Mouse (Mus musculus): ENCODE results near the gene Gpsm1. TPM values are rescaled to one million over a fixed set of nuclear protein-coding genes. Genes with fewer than 3 reads are reported as not detected.

Gpsm1 gene
- polyA plus RNA-seq, 1 experiment from 2014 or later = 33.0 TPM

- Histone ChIP-seq H3K9ac (replicated peaks; ENCODE audit: low read depth) (peak overlapping the region; percentile 74), H3K4me3 (ENCODE audit: low read depth, low read length) (peak overlapping the region; percentile 99), H3K4me2 (replicated peaks; ENCODE audit: low read depth, low read length) (peak overlapping the region; percentile 96), H3K27me3 (replicated peaks; ENCODE audit: insufficient read depth, low read length) (no peaks in the 10 kb centered on the region), H3K36me3 (ENCODE audit: insufficient read depth, low read length) (peaks cover 36% of the 10 kb centered on the region), H3K27ac (ENCODE audit: low read length) (peak overlapping the region; percentile 74), H3K4me1 (ENCODE audit: insufficient read depth, low read depth, low read length) (peaks cover 5% of the 10 kb centered on the region; the same call in 1 of the 2 replicates), H3K9me3 (ENCODE audit: low read length) (no peaks in the 10 kb centered on the region)
- no peak for TF ChIP-seq CTCF (IDR thresholded peaks at IDR 0.05)
- TF ChIP-seq EP300 (IDR thresholded peaks at IDR 0.05) = no peak
- under 1% methylated on average over 41 of the region's 45 CpGs for WGBS
- DNase-seq (ENCODE audit: low spot score) (peak; percentile 12), ATAC-seq (peak; percentile 61)
These were observed 73.4 kb downstream of the Gpsm1 start for GRCm38 (mm10) chr2:26388682-26389153.

GRCm38 (mm10) chr2:26389154-26389690, 73.9 kb downstream of the Gpsm1 start, which contains the start of the genes Entr1 and Pmpca:
Gene Entr1 (minus strand): TSS chr2:26389316.
Gene Pmpca (plus strand): TSS chr2:26389339.
- H3K36me3 ChIP-seq (ENCODE audit: insufficient read depth, low read length) = peaks cover 34% of the 10 kb centered on the region
- H3K9ac ChIP-seq (replicated peaks; ENCODE audit: low read depth) = peak within 1 kb of the TSS; percentile 74
- no peak for TF ChIP-seq EP300 (IDR thresholded peaks at IDR 0.05)
- TF ChIP-seq CTCF (IDR thresholded peaks at IDR 0.05) = no peak
- peak within 1 kb of the TSS; percentile 96 for H3K4me2 ChIP-seq (replicated peaks; ENCODE audit: low read depth, low read length)
- ATAC-seq = peak; percentile 94
- H3K27ac ChIP-seq (ENCODE audit: low read length) = peak within 1 kb of the TSS; percentile 74
- H3K4me1 ChIP-seq (ENCODE audit: insufficient read depth, low read depth, low read length) = peaks cover 5% of the 10 kb centered on the region; the same call in 1 of the 2 replicates
- under 1% methylated on average over 42 of the region's 60 CpGs for WGBS
- peak; percentile 91 for DNase-seq (ENCODE audit: low spot score)
- no peaks in the 10 kb centered on the region for H3K27me3 ChIP-seq (replicated peaks; ENCODE audit: insufficient read depth, low read length)
- peak within 1 kb of the TSS; percentile 99 for H3K4me3 ChIP-seq (ENCODE audit: low read depth, low read length)
- no peaks in the 10 kb centered on the region for H3K9me3 ChIP-seq (ENCODE audit: low read length)

- Histone ChIP-seq H3K4me3 (ENCODE audit: low read depth, low read length) (no peak overlapping the region), H3K36me3 (ENCODE audit: insufficient read depth, low read length) (peaks cover 35% of the 10 kb centered on the region), H3K9ac (replicated peaks; ENCODE audit: low read depth) (no peak overlapping the region), H3K4me1 (ENCODE audit: insufficient read depth, low read depth, low read length) (peaks cover 5% of the 10 kb centered on the region; the same call in 1 of the 2 replicates), H3K4me2 (replicated peaks; ENCODE audit: low read depth, low read length) (no peak overlapping the region), H3K27ac (ENCODE audit: low read length) (no peak overlapping the region), H3K27me3 (replicated peaks; ENCODE audit: insufficient read depth, low read length) (no peaks in the 10 kb centered on the region), H3K9me3 (ENCODE audit: low read length) (no peaks in the 10 kb centered on the region)
- WGBS = 87% methylated on average over 3 of the region's 3 CpGs
- DNase-seq (ENCODE audit: low spot score) (no peak), ATAC-seq (no peak)
- TF ChIP-seq EP300 (IDR thresholded peaks at IDR 0.05) = no peak
- TF ChIP-seq CTCF (IDR thresholded peaks at IDR 0.05) = no peak
These were observed 75.6 kb downstream of the Gpsm1 start for GRCm38 (mm10) chr2:26390954-26391353.

GRCm38 (mm10) chr2:26391617-26392016, 76.3 kb downstream of the Gpsm1 start:
- Histone ChIP-seq H3K27ac (ENCODE audit: low read length) (no peak overlapping the region), H3K9me3 (ENCODE audit: low read length) (no peaks in the 10 kb centered on the region), H3K4me3 (ENCODE audit: low read depth, low read length) (no peak overlapping the region), H3K27me3 (replicated peaks; ENCODE audit: insufficient read depth, low read length) (no peaks in the 10 kb centered on the region), H3K9ac (replicated peaks; ENCODE audit: low read depth) (no peak overlapping the region), H3K4me1 (ENCODE audit: insufficient read depth, low read depth, low read length) (peaks cover 5% of the 10 kb centered on the region; the same call in 1 of the 2 replicates), H3K4me2 (replicated peaks; ENCODE audit: low read depth, low read length) (no peak overlapping the region), H3K36me3 (ENCODE audit: insufficient read depth, low read length) (peaks cover 38% of the 10 kb centered on the region)
- DNase-seq (ENCODE audit: low spot score) = no peak
- no peak for TF ChIP-seq CTCF (IDR thresholded peaks at IDR 0.05)
- TF ChIP-seq EP300 (IDR thresholded peaks at IDR 0.05) = no peak
- no peak for ATAC-seq
- WGBS = 89% methylated on average over 6 of the region's 6 CpGs

Other genes with a start within 250 kb of the Gpsm1 start
- gene Nacc2, start 192.3 kb upstream of the Gpsm1 start, polyA plus RNA-seq (2015; fragmentation: Nextera tagmentation; extraction: Ambion mirVana) = 7.1 and 9.2 TPM in 2 replicates
- not detected in 2 replicates for gene Lhx3, start 107.2 kb upstream of the Gpsm1 start, polyA plus RNA-seq (2015; fragmentation: Nextera tagmentation; extraction: Ambion mirVana)
- gene Qsox2, start 78.0 kb upstream of the Gpsm1 start, polyA plus RNA-seq (2015; fragmentation: Nextera tagmentation; extraction: Ambion mirVana) = 11.3 and 12.9 TPM in 2 replicates
- 0.61 and 0.77 TPM in 2 replicates for gene Ccdc187, start 21.0 kb upstream of the Gpsm1 start, polyA plus RNA-seq (2015; fragmentation: Nextera tagmentation; extraction: Ambion mirVana)
- gene Dnlz, start 36.6 kb downstream of the Gpsm1 start, polyA plus RNA-seq (2015; fragmentation: Nextera tagmentation; extraction: Ambion mirVana) = 14.2 and 15.5 TPM in 2 replicates
- gene Card9, start 45.4 kb downstream of the Gpsm1 start, polyA plus RNA-seq (2015; fragmentation: Nextera tagmentation; extraction: Ambion mirVana) = 9.9 and 10.9 TPM in 2 replicates
- gene Snapc4, start 65.1 kb downstream of the Gpsm1 start, polyA plus RNA-seq (2015; fragmentation: Nextera tagmentation; extraction: Ambion mirVana) = 7.4 and 9.3 TPM in 2 replicates
- gene Entr1, start 73.8 kb downstream of the Gpsm1 start, polyA plus RNA-seq (2015; fragmentation: Nextera tagmentation; extraction: Ambion mirVana) = 75.3 and 85.5 TPM in 2 replicates
- 39.0 and 42.0 TPM in 2 replicates for gene Pmpca, start 73.8 kb downstream of the Gpsm1 start, polyA plus RNA-seq (2015; fragmentation: Nextera tagmentation; extraction: Ambion mirVana)
- gene Inpp5e, start 93.7 kb downstream of the Gpsm1 start, polyA plus RNA-seq (2015; fragmentation: Nextera tagmentation; extraction: Ambion mirVana) = 11.0 and 11.2 TPM in 2 replicates
- 10.2 and 13.1 TPM in 2 replicates for gene Sec16a, start 129.7 kb downstream of the Gpsm1 start, polyA plus RNA-seq (2015; fragmentation: Nextera tagmentation; extraction: Ambion mirVana)
- gene Notch1, start 201.1 kb downstream of the Gpsm1 start, polyA plus RNA-seq (2015; fragmentation: Nextera tagmentation; extraction: Ambion mirVana) = 11.8 and 14.7 TPM in 2 replicates